Mouse (Mus musculus): ENCODE data around the gene Pigq. TPM values are rescaled to one million over a fixed set of nuclear protein-coding genes. Genes with fewer than 3 reads are reported as not detected.

Pigq gene
- polyA plus RNA-seq, 1 experiment = 48.5 TPM

- no peaks in the 10 kb centered on the region for H3K9me3 ChIP-seq
- H3K27me3 ChIP-seq (replicated peaks) = peaks cover 19% of the 10 kb centered on the region
- H3K4me3 ChIP-seq (replicated peaks) = no peak overlapping the region
- H3K4me1 ChIP-seq = peaks cover 43% of the 10 kb centered on the region
- peaks cover 65% of the 10 kb centered on the region for H3K36me3 ChIP-seq (replicated peaks; ENCODE audit: low read length)
- TF ChIP-seq GATA1 (IDR thresholded peaks at IDR 0.05; ENCODE audit: borderline replicate concordance, low read length) (no peak), FLI1 (IDR thresholded peaks at IDR 0.05; ENCODE audit: low read length) (no peak)
Observed at GRCm38 (mm10) chr17:25958771-25959494, 14.2 kb upstream of the Pigq start.

DNA sequence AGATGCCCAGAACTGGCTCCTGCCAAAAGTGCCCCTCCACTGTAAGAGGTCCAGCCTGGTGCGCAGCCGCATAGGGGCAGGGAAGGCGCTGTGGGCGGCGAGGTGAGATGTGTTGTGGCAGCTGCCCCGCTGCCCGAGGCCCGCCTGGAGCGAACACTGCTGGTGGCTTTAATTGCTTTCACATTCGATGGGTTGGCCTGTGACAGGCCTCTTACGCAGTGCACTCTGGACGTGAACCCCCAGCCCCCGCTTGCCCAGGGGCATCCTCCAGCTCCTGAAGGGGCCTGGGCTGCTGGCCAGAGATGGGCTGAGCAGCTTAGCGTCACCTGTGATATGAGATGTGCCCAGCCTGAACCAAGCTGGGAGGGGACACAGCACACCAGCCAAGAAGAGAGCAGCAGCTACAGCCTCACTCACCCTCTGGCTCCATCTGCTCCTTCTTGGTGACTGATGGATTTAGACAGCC lies 12.9 kb upstream of the Pigq start:
- TF ChIP-seq FLI1 (IDR thresholded peaks at IDR 0.05; ENCODE audit: low read length) (no peak), GATA1 (IDR thresholded peaks at IDR 0.05; ENCODE audit: borderline replicate concordance, low read length) (no peak)
- peaks cover 31% of the 10 kb centered on the region for H3K27me3 ChIP-seq (replicated peaks)
- H3K9me3 ChIP-seq = no peaks in the 10 kb centered on the region
- peaks cover 52% of the 10 kb centered on the region for H3K36me3 ChIP-seq (replicated peaks; ENCODE audit: low read length)
- no peak overlapping the region for H3K4me3 ChIP-seq (replicated peaks)
- peaks cover 29% of the 10 kb centered on the region for H3K4me1 ChIP-seq

DNA sequence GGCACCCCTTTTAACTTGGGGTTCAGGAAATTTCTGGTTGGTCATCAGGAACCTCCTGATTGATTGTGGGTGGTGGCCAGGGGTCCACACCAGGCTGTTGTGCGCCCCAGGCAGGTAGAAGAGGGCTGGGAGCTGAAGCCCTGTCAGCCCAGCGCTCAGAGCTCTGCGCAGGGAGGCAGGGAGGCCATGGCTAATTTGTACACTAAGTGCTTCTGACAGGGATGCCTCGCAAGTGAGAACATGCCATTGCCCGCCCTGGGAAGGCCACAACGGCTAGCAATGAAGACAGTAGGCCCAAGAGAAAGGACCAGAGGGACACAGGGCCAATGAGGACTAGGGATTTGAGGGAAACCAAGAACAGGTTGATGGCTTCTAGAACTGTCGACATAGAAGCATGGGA lies 11.9 kb upstream of the Pigq start:
- TF ChIP-seq GATA1 (IDR thresholded peaks at IDR 0.05; ENCODE audit: borderline replicate concordance, low read length) (no peak), FLI1 (IDR thresholded peaks at IDR 0.05; ENCODE audit: low read length) (no peak)

GRCm38 (mm10) chr17:25956201-25956600 lies 11.5 kb upstream of the Pigq start:
- Histone ChIP-seq H3K9me3 (no peaks in the 10 kb centered on the region), H3K27me3 (replicated peaks) (peaks cover 45% of the 10 kb centered on the region), H3K4me1 (peaks cover 29% of the 10 kb centered on the region), H3K36me3 (replicated peaks; ENCODE audit: low read length) (peaks cover 38% of the 10 kb centered on the region), H3K4me3 (replicated peaks) (no peak overlapping the region)
- TF ChIP-seq FLI1 (IDR thresholded peaks at IDR 0.05; ENCODE audit: low read length) (no peak), GATA1 (IDR thresholded peaks at IDR 0.05; ENCODE audit: borderline replicate concordance, low read length) (no peak)

More for the DNA sequence above, 11.9 kb upstream of the Pigq start:
- peaks cover 42% of the 10 kb centered on the region for H3K36me3 ChIP-seq (replicated peaks; ENCODE audit: low read length)
- H3K9me3 ChIP-seq = no peaks in the 10 kb centered on the region
- peaks cover 29% of the 10 kb centered on the region for H3K4me1 ChIP-seq
- peaks cover 41% of the 10 kb centered on the region for H3K27me3 ChIP-seq (replicated peaks)
- no peak overlapping the region for H3K4me3 ChIP-seq (replicated peaks)

DNA sequence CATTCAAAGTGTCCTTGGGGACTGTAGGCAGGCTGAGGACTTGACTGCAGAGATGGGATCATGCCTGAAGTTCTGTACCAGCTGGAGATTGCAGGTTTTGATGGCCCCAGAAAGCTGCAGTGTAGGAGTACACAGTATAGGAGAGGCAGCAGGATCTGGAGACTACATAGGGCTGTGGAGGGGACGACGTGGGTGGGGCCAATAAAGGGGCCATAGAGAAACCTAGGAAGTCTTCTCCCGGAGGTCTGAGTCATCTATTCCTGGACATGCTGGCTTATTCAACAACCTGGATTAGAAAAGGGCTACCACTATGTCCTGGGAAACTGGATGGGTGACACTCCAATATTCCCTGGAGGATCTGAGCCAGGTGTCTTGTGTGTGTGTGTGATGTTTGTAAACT lies 11.0 kb upstream of the Pigq start:
- peaks cover 50% of the 10 kb centered on the region for H3K27me3 ChIP-seq (replicated peaks)
- H3K36me3 ChIP-seq (replicated peaks; ENCODE audit: low read length) = peaks cover 36% of the 10 kb centered on the region
- TF ChIP-seq GATA1 (IDR thresholded peaks at IDR 0.05; ENCODE audit: borderline replicate concordance, low read length) = no peak
- no peak for TF ChIP-seq FLI1 (IDR thresholded peaks at IDR 0.05; ENCODE audit: low read length)
- no peak overlapping the region for H3K4me3 ChIP-seq (replicated peaks)
- peaks cover 28% of the 10 kb centered on the region for H3K4me1 ChIP-seq
- no peaks in the 10 kb centered on the region for H3K9me3 ChIP-seq

DNA sequence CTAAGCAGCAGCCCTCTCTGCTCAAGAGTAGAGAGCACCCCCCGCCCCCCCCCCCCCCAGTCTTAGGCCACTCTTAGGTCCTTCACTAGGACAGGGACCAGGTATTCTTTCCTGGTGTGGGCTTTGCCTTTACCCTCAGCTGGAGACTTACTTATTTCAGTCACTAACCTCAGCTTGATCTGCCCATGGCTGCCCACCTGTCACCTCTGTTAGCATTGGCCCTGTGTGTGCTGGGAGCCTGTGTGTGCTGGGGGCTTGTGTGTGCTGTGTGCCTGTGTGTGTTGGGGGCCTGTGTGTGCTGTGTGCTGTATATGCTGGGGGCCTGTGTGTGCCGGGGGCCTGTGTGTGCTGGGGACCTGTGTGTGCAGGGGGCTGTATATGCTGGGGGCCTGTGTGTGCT lies 9.9 kb upstream of the Pigq start:
- Histone ChIP-seq H3K4me3 (replicated peaks) (no peak overlapping the region), H3K27me3 (replicated peaks) (peaks cover 61% of the 10 kb centered on the region), H3K36me3 (replicated peaks; ENCODE audit: low read length) (peaks cover 25% of the 10 kb centered on the region), H3K4me1 (peaks cover 19% of the 10 kb centered on the region), H3K9me3 (no peaks in the 10 kb centered on the region)
- TF ChIP-seq FLI1 (IDR thresholded peaks at IDR 0.05; ENCODE audit: low read length) (no peak), GATA1 (IDR thresholded peaks at IDR 0.05; ENCODE audit: borderline replicate concordance, low read length) (no peak)

DNA sequence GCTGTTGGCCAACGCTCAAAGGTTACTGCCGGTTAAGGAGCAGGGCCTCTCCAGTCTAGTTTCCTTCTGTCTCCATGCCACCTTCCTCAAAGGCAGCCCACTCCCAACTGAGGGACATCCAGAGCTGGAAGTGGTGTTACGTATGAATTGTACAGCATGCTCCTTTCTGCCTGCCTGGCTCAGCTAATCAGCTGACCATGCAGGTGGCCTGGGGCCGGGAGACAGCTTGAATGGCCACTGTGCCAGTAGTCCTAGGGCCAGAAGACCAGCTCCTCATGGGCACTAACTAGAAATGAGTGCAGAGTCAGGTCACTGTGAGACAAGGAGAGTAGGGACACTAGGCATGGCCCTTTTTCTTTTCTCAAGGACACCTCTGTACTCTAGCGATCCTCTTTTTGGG lies 8.4 kb upstream of the Pigq start:
- Histone ChIP-seq H3K27me3 (replicated peaks) (peaks cover 69% of the 10 kb centered on the region), H3K4me1 (peaks cover 15% of the 10 kb centered on the region)

DNA sequence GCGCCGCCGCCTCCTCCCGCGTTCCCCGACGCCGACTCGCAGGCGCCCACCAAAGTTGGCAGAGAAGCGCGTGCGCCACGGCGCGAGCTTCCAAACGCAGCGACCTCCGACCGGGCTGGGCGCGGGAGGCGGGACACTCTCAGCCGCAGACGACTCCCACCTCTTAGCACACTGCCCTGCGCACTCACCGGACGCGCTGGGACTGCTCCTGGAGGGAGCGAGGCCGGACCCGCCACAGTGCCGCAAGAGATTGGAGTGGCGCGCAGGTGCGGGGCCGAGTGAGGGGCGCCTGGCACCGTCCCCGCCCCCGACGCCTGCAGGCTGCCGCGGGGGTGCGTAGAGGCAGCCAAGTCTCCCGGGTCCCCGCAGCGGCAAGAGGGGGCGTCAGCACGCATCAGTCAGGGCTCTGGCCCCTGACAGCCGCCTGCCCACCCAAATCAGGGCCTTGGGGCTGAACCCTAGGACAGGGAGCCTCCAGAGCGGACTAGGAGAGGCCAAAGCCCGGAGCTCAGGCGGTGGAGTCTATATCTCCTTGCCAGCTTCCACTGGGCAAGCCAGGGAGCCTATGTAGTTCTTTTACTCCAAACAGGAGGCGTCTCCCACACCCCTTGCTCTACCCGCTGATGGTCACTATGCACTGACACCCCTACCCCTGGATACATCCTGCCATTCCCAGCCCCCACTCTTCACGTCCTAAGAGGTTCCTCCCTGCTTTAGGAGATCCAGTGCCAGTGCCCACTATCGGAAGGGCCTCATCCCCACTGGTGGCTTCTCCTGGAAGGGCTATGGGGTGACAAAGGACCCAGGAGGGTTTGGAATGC lies 7.3 kb upstream of the Pigq start, which contains the start of gene A930017K11Rik:
Gene A930017K11Rik (minus strand): TSS at position 763 of the 821 bp plus-strand sequence.
- peak within 1 kb of the TSS; percentile 81 for H3K4me3 ChIP-seq (replicated peaks)
- H3K9me3 ChIP-seq = no peaks in the 10 kb centered on the region
- peaks cover 75% of the 10 kb centered on the region for H3K27me3 ChIP-seq (replicated peaks)
- no peaks in the 10 kb centered on the region for H3K36me3 ChIP-seq (replicated peaks; ENCODE audit: low read length)
- TF ChIP-seq GATA1 (IDR thresholded peaks at IDR 0.05; ENCODE audit: borderline replicate concordance, low read length) = no peak
- no peak for TF ChIP-seq FLI1 (IDR thresholded peaks at IDR 0.05; ENCODE audit: low read length)
- peaks cover 15% of the 10 kb centered on the region for H3K4me1 ChIP-seq

More for the DNA sequence above, 8.4 kb upstream of the Pigq start:
- TF ChIP-seq GATA1 (IDR thresholded peaks at IDR 0.05; ENCODE audit: borderline replicate concordance, low read length) (no peak), FLI1 (IDR thresholded peaks at IDR 0.05; ENCODE audit: low read length) (no peak)
- no peaks in the 10 kb centered on the region for H3K9me3 ChIP-seq
- H3K4me3 ChIP-seq (replicated peaks) = no peak overlapping the region
- H3K36me3 ChIP-seq (replicated peaks; ENCODE audit: low read length) = peaks cover 10% of the 10 kb centered on the region

DNA sequence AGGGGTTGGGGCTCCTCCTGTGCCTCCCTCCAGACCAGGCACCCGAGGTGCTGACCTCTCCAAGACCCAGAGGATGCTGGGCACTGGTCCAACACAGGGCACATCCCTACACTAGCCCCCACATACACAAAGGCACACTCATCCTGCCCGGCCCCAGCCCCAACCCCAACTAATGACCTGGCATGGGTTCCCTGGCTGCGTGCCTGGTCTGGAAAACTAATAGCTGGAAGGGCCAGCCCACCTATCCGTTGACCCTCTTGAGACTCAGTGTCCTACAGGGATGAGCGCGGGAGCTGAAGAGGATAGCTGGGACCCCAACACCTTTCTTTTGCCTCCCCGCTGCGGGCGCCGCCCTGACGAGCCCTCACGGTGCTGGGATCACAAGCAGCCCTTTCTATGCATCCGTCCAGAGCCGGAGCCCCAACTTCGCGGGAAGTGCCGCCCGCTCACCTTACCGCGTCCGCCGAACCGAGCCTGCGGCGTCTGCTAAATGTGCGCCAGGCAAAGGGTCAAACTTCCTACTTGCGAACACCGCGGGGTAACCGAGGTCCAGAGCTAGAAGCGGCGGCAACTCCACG lies 6.6 kb upstream of the Pigq start:
- H3K9me3 ChIP-seq = no peaks in the 10 kb centered on the region
- TF ChIP-seq GATA1 (IDR thresholded peaks at IDR 0.05; ENCODE audit: borderline replicate concordance, low read length) (no peak), FLI1 (IDR thresholded peaks at IDR 0.05; ENCODE audit: low read length) (no peak)
- peaks cover 78% of the 10 kb centered on the region for H3K27me3 ChIP-seq (replicated peaks)
- peak overlapping the region; percentile 81 for H3K4me3 ChIP-seq (replicated peaks)
- H3K4me1 ChIP-seq = peaks cover 15% of the 10 kb centered on the region
- H3K36me3 ChIP-seq (replicated peaks; ENCODE audit: low read length) = no peaks in the 10 kb centered on the region

Measured in megakaryocyte, embryonic 14.5 days (primary cell).